Mouse (Mus musculus): ENCODE measurements around the gene Shisal2a. TPM values are rescaled to one million over a fixed set of nuclear protein-coding genes. Genes with fewer than 3 reads are reported as not detected.
A peak's percentile ranks its signal among the peaks of the same experiment; 100 is the strongest.

The Shisal2a gene
- polyA plus RNA-seq, 1 experiment from 2014 or later = 8.6 TPM

- Histone ChIP-seq H3K4me2 (ENCODE audit: low read depth, severe bottlenecking) (peak overlapping the region; percentile 47), H3K4me3 (ENCODE audit: low read depth, low read length) (peak overlapping the region; percentile 30), H3K36me3 (ENCODE audit: control insufficient read depth, insufficient read depth, low read length) (no peaks in the 10 kb centered on the region), H3K9me3 (ENCODE audit: control insufficient read depth, low read length) (0 out of 2 replicates have a peak, but pooled peaks cover 2% of the 10 kb centered on the region), H3K4me1 (ENCODE audit: control insufficient read depth, insufficient read depth, low read length) (peaks cover 13% of the 10 kb centered on the region), H3K9ac (ENCODE audit: low read length) (peak overlapping the region; percentile 76), H3K27me3 (ENCODE audit: control insufficient read depth, insufficient read depth, low read length) (no peaks in the 10 kb centered on the region), H3K27ac (replicated peaks; ENCODE audit: low read depth, low read length) (peak overlapping the region; percentile 48)
- 3% methylated on average over 52 of the region's 52 CpGs for WGBS
- DNase-seq (ENCODE audit: low spot score) (peak; percentile 71), ATAC-seq (ENCODE audit: insufficient number of reproducible peaks, low FRiP score, low TSS enrichment, low read depth) (peak; percentile 58; the same call in 1 of the 2 replicates)
Observed at GRCm38 (mm10) chr4:108406138-108406860, 23.1 kb upstream of the Shisal2a start.

GRCm38 (mm10) chr4:108405766-108406137 lies 22.6 kb upstream of the Shisal2a start:
- Histone ChIP-seq H3K9me3 (ENCODE audit: control insufficient read depth, low read length) (0 out of 2 replicates have a peak, but pooled peaks cover 2% of the 10 kb centered on the region), H3K4me2 (ENCODE audit: low read depth, severe bottlenecking) (peak overlapping the region; percentile 47), H3K36me3 (ENCODE audit: control insufficient read depth, insufficient read depth, low read length) (no peaks in the 10 kb centered on the region), H3K4me3 (ENCODE audit: low read depth, low read length) (peak overlapping the region; percentile 30), H3K27me3 (ENCODE audit: control insufficient read depth, insufficient read depth, low read length) (no peaks in the 10 kb centered on the region), H3K9ac (ENCODE audit: low read length) (peak overlapping the region; percentile 76; the same call in 1 of the 2 replicates), H3K27ac (replicated peaks; ENCODE audit: low read depth, low read length) (no peak overlapping the region; the same call in 1 of the 2 replicates), H3K4me1 (ENCODE audit: control insufficient read depth, insufficient read depth, low read length) (peaks cover 13% of the 10 kb centered on the region)
- DNase-seq (ENCODE audit: low spot score) (no peak), ATAC-seq (ENCODE audit: insufficient number of reproducible peaks, low FRiP score, low TSS enrichment, low read depth) (no peak)
- 60% methylated on average over 3 of the region's 3 CpGs for WGBS

- Histone ChIP-seq H3K27me3 (ENCODE audit: control insufficient read depth, insufficient read depth, low read length) (no peaks in the 10 kb centered on the region), H3K9me3 (ENCODE audit: control insufficient read depth, low read length) (no peaks in the 10 kb centered on the region), H3K36me3 (ENCODE audit: control insufficient read depth, insufficient read depth, low read length) (no peaks in the 10 kb centered on the region), H3K4me2 (ENCODE audit: low read depth, severe bottlenecking) (no peak overlapping the region), H3K9ac (ENCODE audit: low read length) (no peak overlapping the region), H3K27ac (replicated peaks; ENCODE audit: low read depth, low read length) (no peak overlapping the region), H3K4me1 (ENCODE audit: control insufficient read depth, insufficient read depth, low read length) (peaks cover 13% of the 10 kb centered on the region), H3K4me3 (ENCODE audit: low read depth, low read length) (no peak overlapping the region)
- no peak for DNase-seq (ENCODE audit: low spot score)
- no peak for ATAC-seq (ENCODE audit: insufficient number of reproducible peaks, low FRiP score, low TSS enrichment, low read depth)
- 91% methylated on average over 8 of the region's 8 CpGs for WGBS
Observed at GRCm38 (mm10) chr4:108403861-108404635, 20.9 kb upstream of the Shisal2a start.

- no peaks in the 10 kb centered on the region for H3K36me3 ChIP-seq (ENCODE audit: control insufficient read depth, insufficient read depth, low read length)
- ATAC-seq (ENCODE audit: insufficient number of reproducible peaks, low FRiP score, low TSS enrichment, low read depth) (no peak), DNase-seq (ENCODE audit: low spot score) (no peak)
- 90% methylated on average over 10 of the region's 10 CpGs for WGBS
- H3K4me3 ChIP-seq (ENCODE audit: low read depth, low read length) = no peak overlapping the region
- H3K27me3 ChIP-seq (ENCODE audit: control insufficient read depth, insufficient read depth, low read length) = no peaks in the 10 kb centered on the region
- H3K27ac ChIP-seq (replicated peaks; ENCODE audit: low read depth, low read length) = no peak overlapping the region
- H3K4me2 ChIP-seq (ENCODE audit: low read depth, severe bottlenecking) = no peak overlapping the region
- H3K9me3 ChIP-seq (ENCODE audit: control insufficient read depth, low read length) = no peaks in the 10 kb centered on the region
- no peak overlapping the region for H3K9ac ChIP-seq (ENCODE audit: low read length)
- H3K4me1 ChIP-seq (ENCODE audit: control insufficient read depth, insufficient read depth, low read length) = no peaks in the 10 kb centered on the region
Observed at GRCm38 (mm10) chr4:108400395-108400794, 17.2 kb upstream of the Shisal2a start.

GRCm38 (mm10) chr4:108394236-108394635 lies 11.1 kb upstream of the Shisal2a start:
- H3K36me3 ChIP-seq (ENCODE audit: control insufficient read depth, insufficient read depth, low read length) = no peaks in the 10 kb centered on the region
- 0 out of 2 replicates have a peak, but pooled peaks cover 3% of the 10 kb centered on the region for H3K4me1 ChIP-seq (ENCODE audit: control insufficient read depth, insufficient read depth, low read length)
- no peak overlapping the region for H3K4me2 ChIP-seq (ENCODE audit: low read depth, severe bottlenecking)
- no peaks in the 10 kb centered on the region for H3K9me3 ChIP-seq (ENCODE audit: control insufficient read depth, low read length)
- no peak for ATAC-seq (ENCODE audit: insufficient number of reproducible peaks, low FRiP score, low TSS enrichment, low read depth)
- H3K27me3 ChIP-seq (ENCODE audit: control insufficient read depth, insufficient read depth, low read length) = no peaks in the 10 kb centered on the region
- no peak overlapping the region for H3K27ac ChIP-seq (replicated peaks; ENCODE audit: low read depth, low read length)
- no peak for DNase-seq (ENCODE audit: low spot score)
- H3K9ac ChIP-seq (ENCODE audit: low read length) = no peak overlapping the region
- H3K4me3 ChIP-seq (ENCODE audit: low read depth, low read length) = no peak overlapping the region

GRCm38 (mm10) chr4:108392558-108392957 lies 9.4 kb upstream of the Shisal2a start:
- Histone ChIP-seq H3K9me3 (ENCODE audit: control insufficient read depth, low read length) (no peaks in the 10 kb centered on the region), H3K27ac (replicated peaks; ENCODE audit: low read depth, low read length) (no peak overlapping the region), H3K4me1 (ENCODE audit: control insufficient read depth, insufficient read depth, low read length) (0 out of 2 replicates have a peak, but pooled peaks cover 3% of the 10 kb centered on the region), H3K9ac (ENCODE audit: low read length) (no peak overlapping the region), H3K27me3 (ENCODE audit: control insufficient read depth, insufficient read depth, low read length) (no peaks in the 10 kb centered on the region), H3K4me2 (ENCODE audit: low read depth, severe bottlenecking) (no peak overlapping the region), H3K4me3 (ENCODE audit: low read depth, low read length) (no peak overlapping the region), H3K36me3 (ENCODE audit: control insufficient read depth, insufficient read depth, low read length) (no peaks in the 10 kb centered on the region)
- 92% methylated on average over 2 of the region's 2 CpGs for WGBS
- ATAC-seq (ENCODE audit: insufficient number of reproducible peaks, low FRiP score, low TSS enrichment, low read depth) = no peak
- DNase-seq (ENCODE audit: low spot score) = no peak

- no peaks in the 10 kb centered on the region for H3K27me3 ChIP-seq (ENCODE audit: control insufficient read depth, insufficient read depth, low read length)
- WGBS = 77% methylated on average over 5 of the region's 5 CpGs
- H3K4me1 ChIP-seq (ENCODE audit: control insufficient read depth, insufficient read depth, low read length) = 0 out of 2 replicates have a peak, but pooled peaks cover 3% of the 10 kb centered on the region
- no peak overlapping the region for H3K27ac ChIP-seq (replicated peaks; ENCODE audit: low read depth, low read length)
- H3K9me3 ChIP-seq (ENCODE audit: control insufficient read depth, low read length) = no peaks in the 10 kb centered on the region
- ATAC-seq (ENCODE audit: insufficient number of reproducible peaks, low FRiP score, low TSS enrichment, low read depth) = no peak
- DNase-seq (ENCODE audit: low spot score) = no peak
- H3K9ac ChIP-seq (ENCODE audit: low read length) = no peak overlapping the region
- H3K36me3 ChIP-seq (ENCODE audit: control insufficient read depth, insufficient read depth, low read length) = no peaks in the 10 kb centered on the region
- H3K4me3 ChIP-seq (ENCODE audit: low read depth, low read length) = no peak overlapping the region
- H3K4me2 ChIP-seq (ENCODE audit: low read depth, severe bottlenecking) = no peak overlapping the region
Observed at GRCm38 (mm10) chr4:108391124-108391523, 8.0 kb upstream of the Shisal2a start.

GRCm38 (mm10) chr4:108388741-108389140 lies 5.6 kb upstream of the Shisal2a start:
- no peak for ATAC-seq (ENCODE audit: insufficient number of reproducible peaks, low FRiP score, low TSS enrichment, low read depth)
- no peaks in the 10 kb centered on the region for H3K9me3 ChIP-seq (ENCODE audit: control insufficient read depth, low read length)
- H3K36me3 ChIP-seq (ENCODE audit: control insufficient read depth, insufficient read depth, low read length) = no peaks in the 10 kb centered on the region
- H3K27ac ChIP-seq (replicated peaks; ENCODE audit: low read depth, low read length) = 0 out of 2 replicates have a peak overlapping the region, but pooled peaks have one; percentile 5
- WGBS = 74% methylated on average over 3 of the region's 3 CpGs
- no peak overlapping the region for H3K4me2 ChIP-seq (ENCODE audit: low read depth, severe bottlenecking)
- H3K9ac ChIP-seq (ENCODE audit: low read length) = no peak overlapping the region
- H3K4me1 ChIP-seq (ENCODE audit: control insufficient read depth, insufficient read depth, low read length) = peaks cover 3% of the 10 kb centered on the region; the same call in 1 of the 2 replicates
- no peaks in the 10 kb centered on the region for H3K27me3 ChIP-seq (ENCODE audit: control insufficient read depth, insufficient read depth, low read length)
- DNase-seq (ENCODE audit: low spot score) = no peak
- H3K4me3 ChIP-seq (ENCODE audit: low read depth, low read length) = no peak overlapping the region
